8 mouse cellular contexts compared by ENCODE assay signal in genomic region chr2:103837166-103837565, GRCm38 (mm10).
"Had no signal": no experiment of that assay in that cellular context is flagged by ENCODE, and none has a peak within 500 bp of the region (broad histone marks: within the 10 kb centered on the region; RNA-seq: fewer than 3 reads in every experiment).

No protein-coding gene starts in this region.

- DNase-seq: kidney, postnatal 25 days; layer of hippocampus, adult 9-11 months; liver; lung, adult 18-20 months; lung, postnatal 10 days; lung, postnatal 4 days; midbrain, embryonic 14.5 days; thymus, postnatal 25 days had no signal
